Mouse (Mus musculus): ENCODE data around the gene Atf7. TPM values are rescaled to one million over a fixed set of nuclear protein-coding genes. Genes with fewer than 3 reads are reported as not detected.

Atf7 gene
- polyA plus RNA-seq (2014; fragmentation: Illumina TruSeq; extraction: RNeasy Lipid Tissue Mini Kit (QIAGEN cat#74804); ENCODE audit: low read depth, low replicate concordance): 54.5 TPM

GRCm38 (mm10) chr15:102624970-102625686, at the start of gene Atf7, which contains the start of gene Gm28047:
Gene Atf7 (minus strand): TSS chr15:102625464.
Gene Gm28047 (minus strand): TSS chr15:102625067.

GRCm38 (mm10) chr15:102672215-102673071, 47.2 kb upstream of the Atf7 start, which contains the start of gene Atp5g2:
Gene Atp5g2 (minus strand): TSS chr15:102672352.

GRCm38 (mm10) chr15:102524892-102525485, 100.3 kb downstream of the Atf7 start, which contains the start of gene Npff:
Gene Npff (minus strand): TSS chr15:102524942.

GRCm38 (mm10) chr15:102517976-102518858, 107.0 kb downstream of the Atf7 start, which contains the start of gene Tarbp2:
Gene Tarbp2 (plus strand): TSS chr15:102518192.

GRCm38 (mm10) chr15:102516728-102517404, 108.4 kb downstream of the Atf7 start, which contains the start of gene Map3k12:
Gene Map3k12 (minus strand): TSS chr15:102517064.

GRCm38 (mm10) chr15:102503447-102503846, 121.8 kb downstream of the Atf7 start, which contains the start of gene Gm10337:
Gene Gm10337 (plus strand): TSS chr15:102503722.

Other genes starting within 250 kb of the Atf7 start
- gene Sp1, start 219.3 kb downstream of the Atf7 start, polyA plus RNA-seq (2014; fragmentation: Illumina TruSeq; extraction: RNeasy Lipid Tissue Mini Kit (QIAGEN cat#74804); ENCODE audit: low read depth, low replicate concordance): 15.9 TPM
- gene Amhr2, start 180.1 kb downstream of the Atf7 start, polyA plus RNA-seq (2014; fragmentation: Illumina TruSeq; extraction: RNeasy Lipid Tissue Mini Kit (QIAGEN cat#74804); ENCODE audit: low read depth, low replicate concordance): not detected
- 44.3 TPM for gene Prr13, start 166.4 kb downstream of the Atf7 start, polyA plus RNA-seq (2014; fragmentation: Illumina TruSeq; extraction: RNeasy Lipid Tissue Mini Kit (QIAGEN cat#74804); ENCODE audit: low read depth, low replicate concordance)
- gene Pcbp2, start 154.9 kb downstream of the Atf7 start, polyA plus RNA-seq (2014; fragmentation: Illumina TruSeq; extraction: RNeasy Lipid Tissue Mini Kit (QIAGEN cat#74804); ENCODE audit: low read depth, low replicate concordance): 506 TPM
- gene Gm10337, start 121.7 kb downstream of the Atf7 start, polyA plus RNA-seq (2014; fragmentation: Illumina TruSeq; extraction: RNeasy Lipid Tissue Mini Kit (QIAGEN cat#74804); ENCODE audit: low read depth, low replicate concordance): not detected
- 3.5 TPM for gene Map3k12, start 108.4 kb downstream of the Atf7 start, polyA plus RNA-seq (2014; fragmentation: Illumina TruSeq; extraction: RNeasy Lipid Tissue Mini Kit (QIAGEN cat#74804); ENCODE audit: low read depth, low replicate concordance)
- 56.6 TPM for gene Tarbp2, start 107.3 kb downstream of the Atf7 start, polyA plus RNA-seq (2014; fragmentation: Illumina TruSeq; extraction: RNeasy Lipid Tissue Mini Kit (QIAGEN cat#74804); ENCODE audit: low read depth, low replicate concordance)
- gene Npff, start 100.5 kb downstream of the Atf7 start, polyA plus RNA-seq (2014; fragmentation: Illumina TruSeq; extraction: RNeasy Lipid Tissue Mini Kit (QIAGEN cat#74804); ENCODE audit: low read depth, low replicate concordance): 4.1 TPM
- not detected for gene Gm28047, start 397 bp downstream of the Atf7 start, polyA plus RNA-seq (2014; fragmentation: Illumina TruSeq; extraction: RNeasy Lipid Tissue Mini Kit (QIAGEN cat#74804); ENCODE audit: low read depth, low replicate concordance)
- 807 TPM for gene Atp5g2, start 46.9 kb upstream of the Atf7 start, polyA plus RNA-seq (2014; fragmentation: Illumina TruSeq; extraction: RNeasy Lipid Tissue Mini Kit (QIAGEN cat#74804); ENCODE audit: low read depth, low replicate concordance)
- gene Calcoco1, start 96.7 kb upstream of the Atf7 start, polyA plus RNA-seq (2014; fragmentation: Illumina TruSeq; extraction: RNeasy Lipid Tissue Mini Kit (QIAGEN cat#74804); ENCODE audit: low read depth, low replicate concordance): 129 TPM